Mouse (Mus musculus) kidney, adult 2 months (tissue): ENCODE measurements at regions not wholly inside any gene's neighbourhood (a gene's known extent, or its start where the extent isn't known, plus 50 kb on each side); places are given as distances from the start of the nearest gene placed in this dataset.

Experiments
- CTCF ChIP-seq: fragments of 200-500 bp; conservative IDR thresholded peaks from 2 replicates; pipeline ENCODE4 v1.5.1; 2011; ENCODE audit warnings: low read depth, mild to moderate bottlenecking, control low read depth, low read length, moderate library complexity, mixed read lengths; ENCODE audit not compliant: insufficient read depth, insufficient read length
- POLR2A ChIP-seq: fragments of 200-500 bp; IDR thresholded peaks from one replicate; pipeline ENCODE4 v1.6.1; 2011; ENCODE audit warnings: low read depth, low read length, control low read depth

DNA sequence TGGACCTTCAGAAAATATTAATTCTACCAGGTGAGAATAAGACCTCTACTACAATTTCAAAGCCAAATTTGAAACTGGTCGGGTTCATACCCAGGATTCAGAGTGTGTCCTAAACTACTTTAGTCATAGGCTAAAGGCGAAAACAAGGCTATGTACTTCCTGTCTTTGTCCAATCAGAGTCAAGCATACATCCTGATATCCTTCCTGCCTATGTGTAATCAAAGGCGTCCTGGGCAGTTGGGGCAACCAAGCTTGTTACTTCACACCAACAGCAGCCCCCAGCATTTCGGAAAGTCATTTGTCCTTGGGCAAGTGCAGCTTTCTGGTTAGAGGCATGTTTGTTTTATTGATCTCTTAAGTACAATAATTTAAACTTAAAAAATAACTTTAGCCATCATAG, 83.7 kb upstream of the Plcl2 start:
- no peak for TF ChIP-seq POLR2A
- TF ChIP-seq CTCF, result no peak
